Comparison of ENCODE assay signal across 37 mouse cellular contexts in the genomic region with DNA sequence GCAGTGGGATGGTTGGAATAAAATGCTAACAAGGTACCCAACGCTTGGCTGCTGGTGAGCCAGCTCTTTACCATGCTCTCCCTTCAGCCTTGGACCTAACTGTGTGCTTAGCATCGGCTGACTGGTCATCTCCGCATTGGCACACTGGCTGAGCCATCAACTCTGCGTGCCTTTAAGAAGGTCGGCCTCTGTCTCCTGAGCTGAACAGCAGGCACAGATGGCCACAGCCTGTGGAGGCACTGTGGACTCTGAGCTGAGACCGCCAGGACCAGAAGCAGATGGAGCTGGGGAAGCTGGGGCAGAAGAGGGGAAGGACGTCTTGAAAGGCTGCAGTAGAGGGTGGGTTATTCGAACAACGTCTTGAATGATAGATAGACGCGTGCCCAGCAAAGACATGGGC. TPM values are rescaled to one million over a fixed set of nuclear protein-coding genes. Genes with fewer than 3 reads are reported as not detected.
"Had no signal": no experiment of that assay in that cellular context is flagged by ENCODE, and none has a peak within 500 bp of the region (broad histone marks: within the 10 kb centered on the region; RNA-seq: fewer than 3 reads in every experiment).

No protein-coding gene starts in this region.

- H3K27ac ChIP-seq: gastrocnemius, adult 2 months; heart, embryonic 10.5 days; hindbrain, embryonic 10.5 days; hindbrain, embryonic 12.5 days; hindbrain, embryonic 14.5 days; intestine, embryonic 15.5 days; layer of hippocampus, adult 2 months; left cerebral cortex, adult 2 months; limb, embryonic 10.5 days; limb, embryonic 12.5 days had no signal

- H3K9ac ChIP-seq: heart, embryonic 12.5 days; hindbrain, embryonic 12.5 days; hindbrain, embryonic 14.5 days; intestine, embryonic 15.5 days; limb, embryonic 12.5 days had no signal

- H3K4me3 ChIP-seq: gastrocnemius, adult 2 months; heart, embryonic 10.5 days; heart, embryonic 12.5 days; hindbrain, embryonic 10.5 days; hindbrain, embryonic 12.5 days; intestine, embryonic 15.5 days; layer of hippocampus, adult 2 months; left cerebral cortex, adult 2 months; limb, embryonic 10.5 days; limb, embryonic 12.5 days had no signal

- H3K36me3 ChIP-seq: heart, embryonic 10.5 days; heart, embryonic 12.5 days; hindbrain, embryonic 10.5 days; hindbrain, embryonic 12.5 days; intestine, embryonic 15.5 days; limb, embryonic 10.5 days; limb, embryonic 12.5 days had no signal

- H3K9me3 ChIP-seq: heart, embryonic 10.5 days; heart, embryonic 12.5 days; hindbrain, embryonic 10.5 days; hindbrain, embryonic 12.5 days; intestine, embryonic 15.5 days; limb, embryonic 10.5 days; limb, embryonic 12.5 days had no signal

- H3K4me2 ChIP-seq: heart, embryonic 12.5 days; hindbrain, embryonic 12.5 days; hindbrain, embryonic 14.5 days; intestine, embryonic 15.5 days; limb, embryonic 12.5 days; liver, embryonic 11.5 days had no signal

- ATAC-seq: inflammation-experienced regulatory T-cells, adult 6 months; intestine, embryonic 15.5 days; intestine, postnatal 0 days had no signal

- DNase-seq: gastrocnemius, adult 2 months; gastrocnemius, postnatal 10 days; gastrocnemius, postnatal 25 days; heart, adult 18-20 months; heart, postnatal 10 days; heart, postnatal 4 days; kidney, adult 18-20 months; kidney, adult 8-10 months; kidney, postnatal 10 days; kidney, postnatal 25 days; kidney, postnatal 4 days; liver had no signal

RNA-seq across cellular contexts. Expression of a gene that starts 8.4 kb away (rescaled TPM):
- total RNA-seq: gastrocnemius, adult 2 months; gastrocnemius, postnatal 25 days; granulocyte monocyte progenitor cell, adult 5-6 weeks; heart, adult 18-20 months; heart, adult 8-10 months; heart, postnatal 10 days; heart, postnatal 25 days; heart, postnatal 4 days; layer of hippocampus, adult 2 months; layer of hippocampus, postnatal 10 days; layer of hippocampus, postnatal 25 days; left cerebral cortex, adult 2 months; left cerebral cortex, postnatal 10 days; left cerebral cortex, postnatal 25 days had no signal
- polyA plus RNA-seq: frontal cortex, adult 2 months; heart, embryonic 14.5 days; inflammation-experienced regulatory T-cells, adult 6 months had no signal

RNA-seq across cellular contexts. Expression of a gene that starts 17.7 kb away (rescaled TPM):
- total RNA-seq: gastrocnemius, adult 2 months; gastrocnemius, postnatal 25 days; gastrocnemius, postnatal 4 days; granulocyte monocyte progenitor cell, adult 5-6 weeks; heart, adult 8-10 months; heart, postnatal 4 days; layer of hippocampus, adult 2 months; layer of hippocampus, postnatal 25 days; left cerebral cortex, adult 2 months; left cerebral cortex, postnatal 10 days; left cerebral cortex, postnatal 25 days had no signal
- polyA plus RNA-seq: frontal cortex, adult 2 months; heart, embryonic 14.5 days; hindbrain, embryonic 14.5 days; inflammation-experienced regulatory T-cells, adult 6 months; intestine, postnatal 0 days; kidney, embryonic 14.5 days; kidney, embryonic 16.5 days had no signal

RNA-seq across cellular contexts. Expression of a gene that starts 51.8 kb away (rescaled TPM):
- total RNA-seq: granulocyte monocyte progenitor cell, adult 5-6 weeks had no signal
